In genomic region chr9:79035677-79036076, GRCm38 (mm10) we compare ENCODE assay signal across 13 mouse cellular contexts.
"Had no signal": no experiment of that assay in that cellular context is flagged by ENCODE, and none has a peak within 500 bp of the region (broad histone marks: within the 10 kb centered on the region; RNA-seq: fewer than 3 reads in every experiment).

No protein-coding gene starts in this region.

- H3K4me1 ChIP-seq: limb, embryonic 12.5 days; liver, embryonic 13.5 days; lung, embryonic 15.5 days; midbrain, embryonic 12.5 days; neural tube, embryonic 13.5 days had no signal

- DNase-seq: kidney, postnatal 36 days; layer of hippocampus, adult 9-11 months; liver; liver, embryonic 13.5 days; liver, postnatal 0 days; right cerebral cortex, adult 18-20 months; right cerebral cortex, postnatal 25 days; thymus, postnatal 36 days had no signal

- H3K27me3 ChIP-seq: limb, embryonic 12.5 days; liver, embryonic 13.5 days; lung, embryonic 15.5 days; midbrain, embryonic 12.5 days; neural tube, embryonic 13.5 days had no signal

- H3K27ac ChIP-seq: kidney, postnatal 0 days; limb, embryonic 12.5 days; liver, embryonic 13.5 days; lung, embryonic 15.5 days; midbrain, embryonic 12.5 days; neural tube, embryonic 13.5 days had no signal

- H3K4me3 ChIP-seq: limb, embryonic 12.5 days; liver, embryonic 13.5 days; lung, embryonic 15.5 days; midbrain, embryonic 12.5 days; neural tube, embryonic 13.5 days had no signal
